Mouse (Mus musculus) 416B (cell line): Measurements from ENCODE around the gene Lrrc27.
A peak's percentile ranks its signal among the peaks of the same experiment; 100 is the strongest.

Source experiments
- DNase-seq: peaks from one replicate; pipeline ENCODE4 v3.0.0; 2011; ENCODE audit warnings: low read depth

The Lrrc27 gene

DNA sequence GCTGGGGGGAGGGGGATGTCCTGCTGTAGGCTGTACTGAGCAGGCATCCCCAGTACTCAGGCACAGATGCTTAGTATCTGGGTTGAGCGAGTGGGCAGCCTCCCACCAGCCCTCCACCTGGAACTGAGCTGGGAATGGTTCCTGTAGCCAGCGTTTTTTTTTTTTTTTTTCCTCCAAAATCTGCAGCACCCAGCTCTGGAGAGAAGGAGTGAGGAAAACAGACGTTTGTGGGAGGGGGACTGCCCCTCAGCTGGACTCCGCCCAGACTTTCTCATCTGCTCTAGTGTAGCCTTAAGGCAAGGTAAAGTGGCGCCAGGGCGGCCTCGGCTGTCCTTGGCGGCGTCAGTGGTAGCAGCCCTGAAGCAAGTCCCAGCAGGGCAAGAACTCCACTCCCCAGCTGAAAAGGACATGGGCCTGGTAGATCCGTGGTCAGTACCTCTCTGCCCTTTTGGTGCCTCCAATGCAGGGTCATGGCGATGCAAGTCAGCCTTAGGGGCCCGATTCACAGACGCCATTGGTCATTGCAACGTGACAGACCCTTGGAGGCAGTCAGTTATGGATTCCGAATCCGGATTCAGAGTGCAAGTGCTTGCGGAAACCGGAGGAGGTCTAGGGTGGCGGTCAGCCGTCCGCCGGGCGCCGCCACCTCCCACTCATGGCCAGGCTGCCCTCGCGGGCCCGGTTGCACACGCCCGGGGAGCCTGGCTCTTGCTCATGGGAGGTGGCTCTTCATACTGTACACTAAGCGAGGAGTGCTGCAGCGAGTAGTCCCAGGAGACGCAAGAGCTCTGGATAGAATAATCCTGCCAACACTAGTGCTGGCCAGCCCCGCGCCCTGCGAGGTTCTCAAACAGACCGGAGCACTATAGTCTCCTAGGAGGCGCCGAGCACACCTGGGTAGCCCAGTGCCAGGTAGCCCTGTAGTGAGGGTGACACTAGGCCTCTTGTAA, 34.4 kb downstream of the Lrrc27 start:
- DNase-seq: no peak

DNA sequence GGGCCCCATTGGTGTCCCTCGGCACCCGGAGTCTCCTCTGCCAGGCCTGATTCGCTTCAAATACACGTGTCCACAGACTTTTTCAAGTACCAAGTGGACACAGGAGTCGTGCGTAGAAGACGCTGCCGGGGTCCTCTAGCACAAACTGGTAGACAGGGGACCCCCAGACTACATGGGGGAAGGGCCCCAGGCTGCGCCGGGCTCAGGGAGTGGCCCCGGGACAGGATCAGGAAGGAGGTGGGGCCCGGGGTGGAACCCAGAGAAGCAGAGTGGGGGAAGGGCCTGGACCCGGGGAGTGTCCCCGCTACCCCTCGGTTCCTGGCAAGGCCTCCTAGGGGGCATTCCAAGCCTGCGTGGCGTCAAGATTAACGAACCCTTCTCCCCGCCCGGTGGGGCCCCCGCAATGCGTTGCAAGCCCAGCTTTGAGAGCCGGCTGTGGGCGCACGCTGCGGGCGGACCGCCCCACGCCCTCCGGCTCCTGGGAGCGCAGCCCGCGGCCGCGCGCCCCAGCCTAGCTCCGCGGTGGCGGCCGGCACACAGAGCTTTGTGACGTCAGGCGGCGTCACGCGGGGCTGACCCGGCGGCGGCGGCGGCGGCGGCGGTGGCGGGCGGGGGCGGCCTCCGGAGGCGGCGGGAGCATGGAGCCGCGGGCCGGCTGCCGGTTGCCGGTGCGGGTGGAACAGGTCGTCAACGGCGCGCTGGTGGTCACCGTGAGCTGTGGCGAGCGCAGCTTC, 35.3 kb downstream of the Lrrc27 start, which contains the start of gene Pwwp2b:
TSS of gene Pwwp2b (plus strand) at position 602 of the 734 bp plus-strand sequence.
- DNase-seq: peak; percentile 73

DNA sequence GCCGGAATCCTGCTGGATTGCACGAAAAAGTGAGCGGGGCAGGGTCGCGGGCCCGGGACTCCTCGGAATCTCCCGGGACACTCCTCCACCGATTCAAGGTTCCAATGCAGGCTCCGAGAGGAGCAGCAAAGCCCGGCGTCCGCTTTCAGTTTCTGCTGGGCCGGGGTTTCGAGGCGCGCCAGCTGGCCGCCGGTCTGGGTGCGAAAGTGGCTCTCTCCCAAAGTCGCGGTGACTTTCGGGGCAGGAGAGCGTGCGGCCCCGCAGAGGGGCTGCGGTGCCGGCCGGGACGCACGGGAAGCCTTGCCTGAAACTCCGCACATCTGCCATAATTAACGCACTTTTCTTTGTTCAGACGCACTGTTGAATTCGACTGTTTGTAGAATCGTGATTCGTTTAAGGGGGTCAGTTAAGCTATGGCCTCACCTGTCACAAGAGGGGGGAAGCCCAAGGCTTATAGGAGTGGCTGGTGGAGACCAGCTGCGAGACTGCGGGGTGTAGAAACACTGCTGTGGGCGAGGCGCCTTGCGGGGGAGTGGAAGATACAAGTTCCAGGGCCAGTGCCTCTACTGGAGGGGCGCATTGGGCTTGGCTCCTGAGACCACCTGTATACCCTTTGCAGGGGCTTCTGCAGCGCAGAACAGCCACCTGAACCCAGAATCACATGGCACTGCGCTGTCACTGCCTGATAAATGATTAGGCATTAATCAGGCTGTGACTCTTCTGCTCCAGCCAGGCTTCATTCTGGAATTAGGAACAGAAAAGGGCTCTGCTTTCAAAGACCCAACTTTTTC, 36.0 kb downstream of the Lrrc27 start:
- peak; percentile 29 for DNase-seq

DNA sequence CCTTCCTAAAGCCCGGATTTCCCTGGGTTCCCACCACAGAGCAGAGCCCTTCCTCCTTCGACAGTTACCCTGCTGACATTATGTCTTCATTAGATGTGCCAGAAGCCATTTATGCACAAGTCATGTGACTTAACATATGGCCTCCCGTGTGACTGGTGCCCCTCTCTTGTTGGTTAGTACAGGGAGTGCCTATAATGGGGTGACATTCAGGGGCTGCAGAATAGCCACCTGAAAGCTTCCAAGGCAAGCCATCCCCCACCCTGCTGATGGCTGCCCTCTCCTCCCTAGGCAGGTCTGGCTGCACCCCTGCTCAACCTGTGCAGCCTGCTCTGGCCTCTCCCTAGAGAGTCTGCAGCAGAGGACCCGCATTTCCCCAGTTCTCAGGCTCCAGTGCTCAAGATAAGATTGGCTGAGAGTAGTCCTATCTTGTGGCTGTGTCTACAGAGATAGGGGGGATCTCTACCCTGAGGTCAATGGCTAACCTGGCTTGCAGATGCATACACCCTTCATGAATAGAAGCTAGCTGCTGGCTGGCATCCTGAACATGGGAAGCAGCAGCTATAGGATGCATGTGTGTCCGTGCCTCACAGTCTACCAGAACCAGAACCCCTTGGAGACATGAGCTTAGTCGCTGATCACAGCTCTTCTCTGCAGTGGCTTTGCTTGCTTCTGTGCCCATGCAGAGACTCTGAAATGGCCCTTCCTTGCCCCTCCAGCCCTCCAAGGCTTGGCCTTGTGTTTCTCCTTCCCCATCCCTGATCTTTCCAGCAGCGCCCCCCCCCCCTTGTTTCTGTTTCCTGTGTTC, 36.8 kb downstream of the Lrrc27 start:
- DNase-seq: peak; percentile 35

DNA sequence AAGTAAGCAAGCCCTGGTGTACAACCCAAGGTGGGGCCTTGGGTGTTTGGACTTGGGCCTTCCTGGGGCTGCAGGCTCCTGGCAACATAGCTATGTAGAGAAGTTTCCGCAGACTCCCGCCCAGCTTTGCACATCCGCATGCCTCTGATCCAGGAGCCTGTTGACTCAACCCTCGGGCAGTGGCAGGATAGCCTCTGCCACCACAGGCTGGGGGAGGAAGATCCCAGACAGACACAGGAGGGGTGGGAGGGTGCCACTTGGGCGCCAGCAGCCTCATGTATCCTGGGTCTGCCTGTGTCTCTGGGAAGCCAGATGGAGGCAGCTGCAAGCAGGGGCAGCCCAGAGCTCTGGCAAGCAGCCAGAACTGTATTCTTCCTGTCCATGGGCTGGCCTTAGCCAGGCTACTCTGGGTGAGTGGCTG, 39.1 kb downstream of the Lrrc27 start:
- DNase-seq: peak; percentile 64

GRCm38 (mm10) chr7:139252566-139252965, 39.8 kb downstream of the Lrrc27 start:
- peak; percentile 45 for DNase-seq

DNA sequence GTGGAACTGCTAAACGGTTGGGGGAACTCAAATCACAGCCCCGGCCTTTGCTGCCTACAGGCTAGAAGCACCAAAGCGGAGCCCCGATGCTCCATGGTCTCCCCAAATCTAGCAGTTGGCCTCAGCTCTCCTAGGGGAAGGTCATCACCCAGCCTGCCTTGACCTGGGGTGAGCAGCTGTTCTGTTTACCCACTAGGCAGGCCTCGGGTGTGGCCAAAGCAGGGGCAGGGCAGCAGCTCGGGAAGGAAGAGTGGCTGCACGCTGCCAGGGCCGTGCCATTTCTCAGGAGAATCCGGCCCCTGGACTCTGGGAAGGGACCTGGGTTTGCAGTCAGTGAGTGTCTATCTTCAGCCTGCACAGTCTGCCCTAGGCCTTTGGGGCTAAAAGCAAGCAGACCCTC, 40.2 kb downstream of the Lrrc27 start:
- DNase-seq: no peak

DNA sequence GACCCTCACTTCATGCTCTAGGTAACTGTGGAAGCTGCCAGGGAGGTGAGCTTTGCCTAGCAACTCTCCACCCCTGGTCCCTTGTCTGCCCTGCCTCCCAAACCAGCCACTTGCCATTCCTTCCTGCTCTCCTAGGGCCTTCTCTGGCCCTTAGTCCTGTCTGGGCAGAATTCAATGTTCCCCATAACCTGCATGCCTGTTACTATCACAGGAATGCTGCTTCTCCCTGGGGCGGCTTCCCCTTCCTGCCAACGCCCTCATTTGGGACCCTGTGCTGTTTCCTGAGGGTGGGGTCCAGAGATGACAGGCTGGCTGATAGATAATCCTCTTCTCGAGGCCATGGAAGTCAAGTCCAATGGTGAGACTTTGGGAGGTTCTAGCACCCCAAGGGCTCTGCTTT, 40.7 kb downstream of the Lrrc27 start:
- DNase-seq: no peak

GRCm38 (mm10) chr7:139254626-139255025, 41.8 kb downstream of the Lrrc27 start:
- DNase-seq: no peak

- DNase-seq: no peak
Observed at GRCm38 (mm10) chr7:139257752-139258542, 45.2 kb downstream of the Lrrc27 start.

DNA sequence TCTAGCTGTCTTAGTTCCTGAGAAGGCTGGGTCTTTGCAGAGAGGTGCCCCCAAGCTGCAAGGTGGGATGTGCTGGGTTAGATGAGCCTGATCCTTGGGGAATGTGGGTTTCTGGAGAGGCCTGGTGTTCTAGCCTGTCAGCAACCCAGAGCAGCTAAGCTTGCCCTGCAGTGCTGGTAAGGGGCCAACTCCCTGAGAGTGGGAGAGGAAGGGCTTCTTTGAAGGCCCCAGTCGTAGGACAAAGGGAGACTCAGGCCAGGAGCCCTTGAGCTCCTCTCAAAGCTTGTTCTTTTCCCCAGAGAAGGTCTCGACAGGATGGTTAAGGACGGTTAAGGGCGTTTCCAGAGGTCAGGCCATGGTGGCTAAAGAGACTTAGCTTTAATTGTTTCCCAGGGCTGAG, 51.5 kb downstream of the Lrrc27 start:
- DNase-seq: no peak

- no peak for DNase-seq
Observed at GRCm38 (mm10) chr7:139265634-139266033, 52.8 kb downstream of the Lrrc27 start.

DNA sequence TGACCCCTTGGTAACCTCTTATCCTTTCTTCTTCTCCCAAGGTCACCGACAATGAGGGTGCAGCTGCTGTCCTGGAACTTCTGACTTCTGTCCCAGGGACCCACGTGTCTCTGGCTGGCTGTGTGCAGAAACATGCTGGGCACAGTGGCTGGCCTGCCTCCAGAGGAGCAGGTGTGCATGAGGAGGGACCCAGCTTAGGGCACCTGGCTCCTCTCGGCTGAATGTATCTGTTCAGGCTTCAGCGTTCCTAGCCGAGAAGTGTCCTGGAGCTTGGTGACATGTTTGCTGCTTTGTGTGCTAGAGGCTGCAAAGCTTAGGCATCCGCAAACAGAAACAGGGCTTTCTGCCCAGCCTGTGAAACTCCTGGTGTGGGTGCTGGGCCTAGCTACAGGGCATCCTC, 53.6 kb downstream of the Lrrc27 start:
- DNase-seq: no peak

GRCm38 (mm10) chr7:139266886-139267870, 54.4 kb downstream of the Lrrc27 start:
- DNase-seq: peak; percentile 57

DNA sequence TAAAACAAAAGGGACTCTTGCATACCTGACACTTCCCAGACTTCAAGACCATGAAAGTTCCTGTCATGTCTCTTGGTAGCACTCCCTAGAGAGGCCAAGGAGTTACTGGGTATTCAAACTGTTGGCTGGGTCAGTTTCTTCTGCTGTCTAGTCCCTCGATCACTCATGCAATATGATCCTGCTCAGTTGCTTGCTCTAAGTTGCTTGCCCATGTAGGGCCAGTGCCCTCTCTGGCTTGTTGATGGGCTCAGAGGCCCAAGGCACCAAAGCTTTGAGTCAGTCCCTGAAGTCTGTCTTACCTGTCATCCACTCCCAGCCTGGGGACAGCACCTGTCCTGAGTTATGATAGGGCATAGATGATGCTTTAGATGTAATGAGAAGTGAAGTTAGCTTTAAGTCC, 58.0 kb downstream of the Lrrc27 start:
- no peak for DNase-seq

DNA sequence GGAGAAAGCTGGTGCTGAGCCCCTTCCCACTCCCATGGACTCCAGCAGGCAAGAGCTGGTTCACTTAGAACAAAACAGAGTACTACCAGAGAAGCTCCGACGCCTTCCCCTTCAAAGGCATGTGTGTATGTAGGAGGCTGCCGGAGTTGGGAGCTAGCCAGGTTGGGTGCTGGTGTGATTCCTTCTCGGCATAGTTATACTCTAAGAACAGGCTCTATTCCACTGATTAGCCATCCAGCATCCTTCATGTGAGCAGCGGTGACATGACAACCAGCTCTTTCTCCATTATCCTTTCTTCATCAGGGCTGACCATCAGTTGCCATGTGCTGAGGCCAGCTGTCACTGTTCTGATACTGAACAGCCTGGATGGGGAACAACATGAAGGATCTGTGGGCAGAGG, 59.1 kb downstream of the Lrrc27 start:
- no peak for DNase-seq

- peak; percentile 11 for DNase-seq
Observed at GRCm38 (mm10) chr7:139272639-139273396, 60.0 kb downstream of the Lrrc27 start.

- peak; percentile 81 for DNase-seq
Observed at GRCm38 (mm10) chr7:139273397-139273719, 60.6 kb downstream of the Lrrc27 start.

GRCm38 (mm10) chr7:139275586-139275985, 62.8 kb downstream of the Lrrc27 start:
- no peak for DNase-seq
